ENCODE assay signal across 17 mouse cellular contexts in the genomic region with DNA sequence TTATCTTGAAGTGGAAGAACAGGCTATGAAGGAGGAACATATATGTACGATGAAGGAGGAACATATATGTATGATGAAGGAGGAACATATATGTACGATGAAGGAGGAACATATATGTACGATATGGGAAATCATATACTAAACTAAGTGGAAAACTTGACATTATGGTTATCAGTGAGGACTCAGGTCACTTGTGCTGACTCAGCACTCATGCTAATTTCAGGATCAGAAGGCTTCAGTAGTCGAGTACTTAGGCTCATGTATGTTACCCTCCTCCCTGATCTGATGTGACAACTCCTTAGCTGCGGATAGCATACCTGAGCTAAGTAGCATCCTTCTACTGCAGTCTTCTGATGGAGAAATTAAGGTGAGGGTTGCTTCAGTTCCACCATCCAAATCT.
"Had no signal": no experiment of that assay in that cellular context is flagged by ENCODE, and none has a peak within 500 bp of the region (broad histone marks: within the 10 kb centered on the region; RNA-seq: fewer than 3 reads in every experiment).

No protein-coding gene starts in this region.

- DNase-seq: retina, postnatal 1 day; right cerebral cortex, adult 18-20 months; right cerebral cortex, postnatal 14 days; right cerebral cortex, postnatal 25 days; right cerebral cortex, postnatal 4 days; spleen, adult 18-20 months; thymus, adult 18-20 months; thymus, adult 2 months; thymus, postnatal 14 days; thymus, postnatal 25 days; thymus, postnatal 36 days; thymus, postnatal 4 days had no signal

- H3K9me3 ChIP-seq: neural tube, embryonic 12.5 days; neural tube, embryonic 13.5 days; neural tube, embryonic 15.5 days; stomach, embryonic 15.5 days had no signal

- H3K36me3 ChIP-seq: neural tube, embryonic 12.5 days; neural tube, embryonic 13.5 days; neural tube, embryonic 15.5 days; stomach, embryonic 15.5 days had no signal

- H3K9ac ChIP-seq: neural tube, embryonic 12.5 days; neural tube, embryonic 13.5 days; neural tube, embryonic 15.5 days; stomach, embryonic 15.5 days had no signal

- H3K4me1 ChIP-seq: neural tube, embryonic 12.5 days; neural tube, embryonic 13.5 days; neural tube, embryonic 15.5 days; stomach, embryonic 15.5 days had no signal

- H3K27me3 ChIP-seq: neural tube, embryonic 12.5 days; neural tube, embryonic 13.5 days; neural tube, embryonic 15.5 days; stomach, embryonic 15.5 days had no signal

- H3K4me2 ChIP-seq: neural tube, embryonic 12.5 days; neural tube, embryonic 13.5 days; neural tube, embryonic 15.5 days; stomach, embryonic 15.5 days had no signal

- H3K4me3 ChIP-seq: neural tube, embryonic 12.5 days; neural tube, embryonic 13.5 days; neural tube, embryonic 15.5 days; stomach, embryonic 15.5 days had no signal

- H3K27ac ChIP-seq: neural tube, embryonic 12.5 days; neural tube, embryonic 13.5 days; neural tube, embryonic 15.5 days; stomach, embryonic 15.5 days; stomach, postnatal 0 days had no signal
